Mouse (Mus musculus) adrenal gland, postnatal 36 days (tissue): ENCODE measurements at regions not wholly inside any gene's neighbourhood (a gene's known extent, or its start where the extent isn't known, plus 50 kb on each side); places are given as distances from the start of the nearest gene placed in this dataset.

Experiments used
- DNase-seq, 2 experiments: peaks; one replicate each; pipeline ENCODE4 v3.0.0; 2021; ENCODE audit warnings: mixed read lengths in 1 of 2

DNA sequence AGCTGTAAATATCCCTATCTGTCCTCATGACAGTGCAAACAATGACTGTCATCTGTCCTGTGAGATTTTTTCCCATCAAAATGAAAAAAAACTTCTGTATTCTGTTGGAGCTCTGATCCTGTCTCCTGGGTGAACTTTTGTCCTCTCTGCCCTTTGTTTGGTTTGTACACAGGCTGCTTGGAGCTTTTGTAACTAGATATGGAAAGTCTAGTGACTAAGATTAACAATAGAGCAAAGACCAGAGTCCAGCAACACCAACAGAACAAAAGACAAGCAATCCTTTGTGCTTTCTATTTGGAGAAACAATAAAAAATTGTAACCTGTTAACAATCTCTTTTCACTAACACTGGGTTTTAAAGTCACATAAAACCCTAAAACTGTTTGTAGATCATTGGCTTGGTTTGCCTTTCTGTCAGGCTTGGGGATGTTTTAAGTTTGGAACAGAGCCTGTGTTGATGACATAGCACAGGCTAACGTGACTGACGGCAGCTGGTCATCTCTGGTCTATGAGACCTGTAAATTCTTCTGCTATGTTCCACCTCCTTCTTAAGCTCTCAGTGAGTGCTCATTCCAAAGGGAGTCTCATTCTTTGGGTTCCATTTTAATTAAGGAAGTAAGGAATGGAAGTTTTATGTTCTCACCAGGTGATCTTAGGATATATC is 219.8 kb downstream of the Gm9733 start:
- DNase-seq: no peak

DNA sequence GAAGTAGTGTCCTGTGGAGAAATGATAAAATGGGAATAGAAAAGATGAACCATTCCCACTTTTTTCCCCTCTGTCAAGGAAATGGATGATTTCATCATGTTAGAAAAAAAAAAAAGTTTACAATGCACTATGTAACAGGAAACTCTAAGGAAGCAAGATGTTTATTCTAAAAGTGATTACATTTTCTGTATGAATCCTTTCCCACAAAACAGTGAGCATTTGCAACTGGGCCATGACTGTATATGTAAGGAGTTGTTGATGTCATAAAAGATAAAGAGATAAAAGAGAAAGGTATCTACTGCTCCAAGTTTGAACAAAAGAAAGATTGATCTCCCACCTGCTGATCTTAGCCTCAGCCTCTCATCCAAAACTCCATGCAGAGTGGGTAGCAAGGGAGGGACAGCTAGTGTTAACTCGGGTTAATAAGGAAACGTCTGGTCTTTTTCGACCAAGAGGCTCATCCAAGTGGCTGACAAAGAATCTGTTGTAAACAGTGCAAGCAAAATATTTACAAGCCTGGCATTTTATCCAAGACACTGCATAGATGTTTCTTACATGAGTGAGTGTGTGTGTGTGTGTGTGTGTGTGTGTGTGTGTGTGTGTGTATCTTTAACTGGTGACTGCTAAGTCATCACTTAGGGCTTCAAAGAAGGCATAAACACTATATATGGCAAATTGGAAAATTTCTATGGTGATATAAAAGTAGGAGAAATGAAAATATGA is 213.3 kb downstream of the Gm9733 start:
- DNase-seq: no peak

DNA sequence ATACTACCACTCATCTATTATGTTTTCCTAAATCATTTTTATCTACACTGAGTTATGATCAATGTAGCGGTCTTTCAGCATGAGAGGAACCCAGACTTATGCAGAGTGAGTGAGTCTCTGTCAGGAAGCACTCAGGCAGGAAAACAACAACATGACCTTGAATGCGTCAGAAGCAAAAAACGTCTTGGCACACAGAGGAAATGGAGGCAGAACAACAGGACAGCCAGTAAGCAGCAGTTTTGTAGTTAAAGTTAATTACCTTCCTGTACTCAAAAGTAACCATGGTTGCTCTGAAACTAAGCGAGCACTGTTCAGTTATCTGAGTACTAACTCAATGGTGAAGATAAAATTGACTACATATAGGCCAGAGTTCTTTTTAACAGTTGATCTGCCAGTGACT is 205.4 kb downstream of the Gm9733 start:
- DNase-seq: peak; percentile 5 to 6

DNA sequence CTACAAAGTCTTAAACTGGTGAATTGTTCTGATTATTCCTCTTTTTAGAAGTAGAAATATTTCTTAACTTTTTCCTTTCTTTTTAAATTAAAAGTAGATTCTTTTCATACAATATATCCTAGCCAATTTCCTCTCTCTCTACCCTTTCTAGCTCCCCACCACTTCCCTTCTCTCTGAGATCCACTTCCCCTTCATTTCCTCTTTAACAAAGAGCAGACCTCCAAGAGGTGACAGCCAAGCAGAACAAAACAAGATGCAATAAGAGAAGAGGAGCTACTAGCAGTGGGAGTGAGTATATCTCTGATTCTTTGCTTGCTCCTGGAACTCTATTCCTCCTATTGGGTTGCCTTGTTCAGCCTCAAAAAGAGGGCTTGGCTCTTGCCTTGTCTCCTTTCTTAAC is 203.7 kb downstream of the Gm9733 start:
- DNase-seq: no peak

DNA sequence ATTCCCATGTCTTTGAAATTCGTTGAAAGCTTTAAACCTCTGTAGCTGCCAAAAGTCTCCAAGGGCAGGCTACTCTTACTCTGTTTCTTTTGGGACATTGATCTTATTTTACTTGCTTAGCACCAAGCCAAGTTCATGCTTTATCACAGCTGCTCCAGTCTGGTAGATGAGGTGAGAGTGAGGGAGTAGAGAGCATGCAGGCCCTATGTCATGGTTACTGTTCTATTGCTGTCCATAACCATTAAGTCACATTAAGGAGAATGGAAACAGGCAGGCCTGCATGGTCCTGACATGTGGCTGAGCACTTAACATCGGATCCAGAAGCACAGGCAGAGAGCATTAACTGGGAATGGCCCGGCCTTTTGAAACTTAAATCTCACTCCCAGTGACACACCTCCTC is 203.1 kb downstream of the Gm9733 start:
- no peak for DNase-seq

DNA sequence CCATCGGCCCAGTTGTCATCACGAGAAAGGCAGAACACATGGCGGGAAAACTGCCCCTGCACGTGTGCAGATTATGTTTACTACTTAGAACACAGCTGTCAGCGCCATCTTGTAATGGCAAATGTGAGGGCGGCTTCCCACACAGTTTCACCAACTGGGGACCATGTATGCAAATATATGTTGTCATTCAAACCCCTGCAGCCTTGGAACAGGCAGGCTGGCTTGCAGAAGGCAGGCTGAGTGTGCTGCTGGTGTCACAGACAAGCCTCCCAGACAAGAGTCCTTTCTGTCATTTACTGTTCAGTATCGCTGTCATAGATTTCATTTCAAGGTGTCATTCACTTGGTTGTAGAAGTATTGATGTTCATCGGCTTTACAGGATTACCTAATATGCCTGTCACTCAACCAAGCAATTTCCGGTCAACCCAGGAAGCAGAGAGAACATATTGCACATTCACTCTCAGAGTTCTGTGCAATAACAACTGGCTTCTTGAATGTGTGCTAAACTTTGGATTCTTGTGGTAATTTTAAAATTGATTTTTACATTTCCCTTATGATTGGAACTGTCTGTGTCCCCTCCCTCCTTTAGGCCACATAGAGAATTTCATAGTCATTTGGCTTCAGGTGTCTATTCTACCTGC is 202.3 kb downstream of the Gm9733 start:
- no peak for DNase-seq

DNA sequence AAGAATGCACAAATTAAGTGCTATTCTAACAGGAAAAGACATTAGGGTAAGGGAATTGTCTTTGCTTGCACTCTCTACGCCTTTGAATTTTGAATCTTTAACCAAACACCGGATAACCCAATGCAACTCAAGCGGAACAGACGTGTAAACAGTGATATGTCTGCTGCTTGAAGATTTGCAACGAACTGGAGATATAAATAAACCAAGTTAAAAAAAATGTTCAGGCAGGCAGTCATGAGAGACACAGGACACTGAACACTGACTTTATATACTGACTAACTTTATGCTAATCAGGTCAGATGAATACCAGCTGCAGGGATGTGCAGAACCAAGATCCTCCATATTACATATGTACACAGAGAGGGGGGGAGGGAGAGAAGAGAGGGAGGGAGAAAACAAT is 200.0 kb downstream of the Gm9733 start:
- DNase-seq: no peak

DNA sequence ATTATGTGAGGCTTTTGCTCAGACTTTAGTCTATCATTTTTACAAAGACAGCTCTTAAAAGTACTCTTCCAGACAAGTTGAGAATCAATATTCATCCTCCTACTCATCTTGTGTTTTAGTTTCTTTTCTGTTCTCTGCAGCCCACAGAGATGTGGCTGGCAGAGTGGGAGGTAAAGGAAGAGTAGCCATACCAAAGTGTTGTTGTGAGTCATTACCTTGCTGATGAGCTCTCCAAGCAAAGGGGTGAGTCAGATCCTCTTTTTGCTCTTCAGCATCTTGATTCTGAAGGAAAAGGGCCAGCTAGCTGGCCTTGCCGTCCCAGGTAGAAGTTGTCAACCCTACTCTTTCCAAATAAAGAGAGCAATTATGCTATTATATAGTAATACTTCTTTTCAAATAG is 192.6 kb downstream of the Gm9733 start:
- DNase-seq: no peak

DNA sequence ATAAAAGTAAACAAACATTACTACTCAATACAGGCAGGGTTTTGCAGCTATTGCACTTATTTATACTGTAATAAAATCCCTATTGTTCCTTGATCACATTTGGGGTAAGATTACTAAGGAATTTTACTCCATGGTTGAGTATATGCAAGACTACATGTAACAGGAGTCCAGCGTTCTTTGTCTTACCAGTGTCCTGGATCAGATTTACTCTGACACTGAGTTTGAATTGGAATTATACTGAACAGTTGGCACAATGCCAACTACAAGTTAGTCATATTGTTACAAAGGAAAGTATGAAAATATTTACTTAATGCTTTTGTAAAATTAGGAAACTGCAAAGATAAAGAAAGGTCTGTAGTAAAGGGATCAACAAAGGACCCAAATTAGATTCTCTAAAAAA is 178.4 kb downstream of the Gm9733 start:
- DNase-seq: no peak

DNA sequence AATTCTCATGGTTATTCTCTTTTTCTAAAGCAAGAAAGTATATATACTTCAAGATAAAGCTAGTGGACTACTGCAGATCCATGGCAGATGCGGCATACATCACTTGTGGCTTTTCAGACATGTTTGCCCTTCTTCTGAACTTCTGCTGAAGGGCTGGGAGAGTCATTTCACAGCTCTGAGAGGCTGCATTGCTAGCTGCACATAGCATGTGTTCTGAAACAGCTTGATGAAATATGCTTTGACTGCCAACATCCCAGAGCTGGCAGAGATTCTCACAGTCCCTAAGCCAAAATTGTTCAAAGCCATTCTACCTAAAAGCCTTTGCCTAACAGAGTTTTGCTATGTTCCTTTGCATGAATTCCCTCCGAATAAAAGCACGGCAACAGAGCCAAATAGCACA is 177.9 kb downstream of the Gm9733 start:
- peak; percentile 48 to 59 for DNase-seq

DNA sequence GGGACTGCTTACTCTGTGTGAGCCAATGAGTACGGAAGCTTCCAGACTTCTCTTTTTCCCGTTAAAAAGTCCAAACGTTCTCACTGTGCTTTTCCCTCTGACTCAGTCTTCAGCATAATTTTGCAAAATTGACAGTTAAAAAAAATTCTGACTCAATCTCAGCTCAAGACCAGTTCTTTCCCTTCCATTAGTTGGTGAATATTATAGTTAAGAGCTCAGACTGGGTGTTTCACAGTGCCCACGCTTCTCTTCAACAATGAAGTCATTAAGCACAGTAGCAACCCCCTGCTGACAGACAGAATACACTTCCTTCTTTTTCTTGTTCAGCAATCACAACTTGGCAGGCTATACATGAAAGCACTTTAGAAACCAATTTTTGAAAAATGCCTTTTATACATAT is 175.4 kb downstream of the Gm9733 start:
- DNase-seq: no peak

DNA sequence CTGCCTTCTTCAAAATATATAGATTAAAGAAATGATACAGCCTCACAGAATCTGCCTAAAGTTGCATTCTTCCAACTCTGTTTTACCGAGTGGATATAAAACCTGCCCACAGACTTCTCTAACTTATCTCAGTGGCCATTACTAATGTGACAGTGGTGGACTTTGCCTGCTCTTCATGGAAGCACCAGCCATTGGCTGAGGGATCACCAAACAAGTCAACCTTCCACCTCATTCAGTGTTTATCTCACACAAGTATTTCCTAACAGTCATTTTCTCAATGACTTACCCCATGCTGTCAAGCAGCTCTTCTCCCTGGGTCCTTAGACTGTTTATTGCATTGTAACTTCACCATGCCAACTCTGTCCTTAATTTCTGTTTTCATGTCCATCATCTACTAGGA is 174.3 kb downstream of the Gm9733 start:
- no peak for DNase-seq

DNA sequence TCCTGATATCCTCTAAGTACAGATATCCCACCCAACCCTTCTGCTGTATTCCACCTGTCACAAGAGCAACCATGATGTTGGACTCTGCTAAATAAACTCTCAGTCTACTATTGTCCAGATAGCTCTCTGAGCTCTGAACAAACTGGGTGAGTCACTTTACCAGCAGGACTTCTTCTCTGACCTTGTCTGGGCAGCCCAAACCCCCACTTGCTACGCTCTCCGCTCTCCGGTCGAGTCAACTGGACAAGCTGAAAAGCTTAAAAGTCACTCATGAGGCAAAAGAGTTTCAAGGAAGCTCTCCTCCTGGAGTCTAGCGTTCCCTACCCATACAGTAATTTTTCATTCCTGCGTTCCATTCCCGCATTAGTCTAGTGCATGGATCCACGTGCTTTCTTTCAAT is 173.2 kb downstream of the Gm9733 start:
- peak; percentile 63 to 71 for DNase-seq

DNA sequence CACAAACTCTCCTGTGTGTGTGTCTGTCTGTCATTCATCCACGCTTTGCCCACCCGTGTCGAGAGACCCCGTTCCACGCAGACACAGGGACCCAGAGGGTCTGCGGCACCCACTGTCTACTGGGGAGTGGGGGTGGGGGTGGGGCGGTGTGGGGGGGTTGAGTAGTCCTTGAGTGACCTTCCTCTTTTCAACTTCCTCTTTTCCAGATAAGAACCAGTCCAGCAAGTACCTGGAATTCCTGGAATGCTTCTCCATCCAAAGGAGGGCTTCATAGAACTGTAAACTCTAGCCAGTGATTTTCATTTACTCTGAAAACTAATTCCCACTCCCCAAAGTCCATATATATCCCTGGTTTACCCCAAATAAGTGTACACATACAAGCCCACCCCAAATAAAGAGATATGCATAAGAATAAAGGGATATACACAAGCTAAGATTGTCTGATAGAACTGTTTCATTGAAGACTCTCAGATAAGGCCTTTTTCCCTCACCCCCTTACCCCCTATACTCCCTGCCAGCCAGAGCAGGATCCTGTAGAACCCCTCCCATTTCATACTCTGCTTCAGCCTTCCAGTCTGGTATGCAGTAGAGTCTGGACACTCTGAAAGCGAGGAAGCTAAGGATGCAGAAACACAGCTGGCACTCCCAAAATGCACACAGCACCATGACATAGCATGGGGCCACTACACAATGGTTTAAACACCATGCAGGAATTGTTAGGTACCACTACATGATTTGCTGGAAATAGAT is 172.0 kb downstream of the Gm9733 start:
- no peak for DNase-seq

DNA sequence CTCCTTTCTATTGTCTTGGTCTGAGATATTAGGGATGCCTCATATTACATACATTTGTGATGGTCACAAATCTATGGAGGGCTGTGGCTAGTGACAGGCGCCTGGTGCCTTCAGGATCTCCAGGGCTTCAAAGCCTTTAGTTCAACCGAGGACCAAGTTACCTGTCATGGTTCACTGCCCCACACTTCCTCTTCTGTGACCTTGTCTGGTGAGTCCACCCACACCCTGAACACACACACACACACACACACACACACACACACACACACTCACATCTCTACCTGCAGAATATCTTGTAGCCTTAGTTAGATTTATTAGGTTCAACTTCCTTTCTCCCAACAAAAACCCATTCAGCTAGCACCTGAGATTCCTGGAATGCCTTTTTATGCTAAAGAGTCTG is 156.3 kb downstream of the Gm9733 start:
- no peak for DNase-seq

DNA sequence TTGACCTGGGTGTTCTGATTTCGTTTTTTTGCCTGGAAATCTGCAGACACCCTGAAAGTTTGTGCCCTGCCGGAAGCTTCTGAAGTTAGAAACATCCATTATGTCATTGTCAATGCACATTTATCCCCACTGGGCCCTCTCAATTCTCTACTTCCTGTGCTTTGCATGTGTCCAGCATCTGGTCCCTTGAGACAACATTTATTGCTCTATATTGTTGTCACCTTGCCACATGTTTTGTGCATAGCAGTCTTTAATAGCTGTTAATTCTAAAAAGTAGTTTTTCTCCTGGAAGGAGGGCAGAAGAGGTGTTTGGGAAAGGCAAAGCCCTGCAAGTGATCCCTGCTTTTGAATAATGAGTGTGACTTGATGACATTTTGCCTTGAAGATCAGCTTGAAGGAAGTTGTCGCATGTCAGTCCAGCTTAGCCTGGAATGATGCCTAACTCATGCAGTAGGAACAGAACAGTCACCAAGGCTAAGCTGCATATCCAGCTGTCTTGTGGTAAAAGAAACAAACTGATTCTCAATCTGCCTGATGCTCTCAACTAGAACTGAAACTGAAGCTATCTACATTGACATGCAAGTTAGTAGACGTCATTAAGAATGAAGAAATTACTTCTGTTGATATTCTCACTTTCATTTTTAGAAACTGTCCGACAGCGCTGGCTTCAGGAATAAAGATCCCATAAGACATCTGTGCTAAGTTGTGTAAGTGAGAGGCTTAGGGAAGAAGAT is 152.9 kb downstream of the Gm9733 start:
- peak in 1 of 2 experiments; percentile 33 for DNase-seq

DNA sequence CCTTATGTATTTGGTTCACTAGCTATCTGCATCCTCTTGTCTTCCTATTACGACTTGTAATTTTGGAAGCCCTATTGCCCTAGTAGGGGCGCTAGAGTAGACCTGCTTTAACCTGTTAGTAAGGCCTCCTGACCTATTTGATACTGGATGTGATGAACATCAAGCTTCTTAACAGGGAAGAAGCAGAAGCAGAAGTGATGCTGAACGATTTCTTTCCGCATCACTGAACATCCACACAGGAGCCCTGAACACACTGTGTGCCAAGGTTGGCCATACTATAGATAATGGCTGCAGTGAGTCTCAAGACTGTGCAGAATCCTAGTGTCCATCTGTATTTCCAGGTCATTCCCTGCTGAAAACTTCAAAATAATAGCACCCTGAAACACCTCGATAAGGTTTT is 151.0 kb downstream of the Gm9733 start:
- DNase-seq: no peak

DNA sequence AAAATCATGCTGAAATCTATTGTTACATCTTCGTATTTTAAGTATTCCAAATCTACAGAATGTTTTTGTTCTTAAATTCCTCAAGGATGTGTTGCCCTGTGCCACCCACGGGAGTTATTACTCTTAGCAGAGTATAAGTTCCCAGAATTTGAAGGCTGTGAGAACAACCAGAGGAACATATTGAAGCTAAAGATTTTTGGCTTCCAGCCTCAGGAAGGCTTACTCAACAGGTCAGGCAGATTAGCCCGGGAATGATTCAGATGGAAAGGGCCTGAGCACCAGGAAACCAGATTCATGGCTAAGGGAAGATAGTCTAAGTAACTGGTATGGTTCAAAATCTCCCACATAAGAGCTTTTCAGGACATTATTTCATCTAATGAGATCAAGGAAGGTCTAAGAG is 145.4 kb downstream of the Gm9733 start:
- peak; percentile 19 to 33 for DNase-seq

DNA sequence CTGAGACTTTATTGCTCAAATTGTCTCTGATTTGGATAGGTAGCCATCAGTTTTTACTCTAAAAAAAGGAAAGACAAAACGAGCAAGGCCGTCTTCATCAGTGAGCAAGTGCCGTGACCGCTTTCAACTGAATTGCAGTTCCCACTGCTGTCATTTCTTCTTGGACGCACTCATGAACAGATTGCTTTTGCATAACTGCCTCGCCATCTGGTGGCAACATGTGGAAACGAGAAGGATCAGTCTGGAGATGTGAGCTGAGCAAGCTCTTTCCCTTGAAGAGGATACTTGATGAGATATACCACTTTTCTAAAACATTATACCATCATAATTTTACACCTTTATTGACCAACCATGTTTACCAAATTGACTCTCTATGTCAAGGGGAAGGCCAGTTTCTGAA is 137.7 kb downstream of the Gm9733 start:
- DNase-seq: peak; percentile 75 to 80

DNA sequence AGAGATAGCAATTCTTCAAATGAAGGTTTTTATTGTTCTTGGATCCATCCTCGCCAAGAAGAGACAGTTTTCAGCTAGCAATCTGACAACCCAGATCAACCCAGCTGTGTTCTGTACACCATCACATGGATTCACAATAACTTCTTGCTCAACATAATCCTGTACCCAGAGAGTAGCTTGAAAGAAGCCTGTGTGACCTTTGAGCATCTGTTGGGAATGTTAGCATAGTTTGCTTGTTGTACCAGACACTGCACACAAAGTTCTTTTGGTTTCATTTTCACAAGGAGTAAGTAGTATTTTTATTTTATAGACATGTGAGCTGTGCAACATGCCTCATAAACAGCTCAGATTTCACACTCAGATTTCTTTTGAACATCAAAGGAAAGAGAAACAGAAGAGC is 136.0 kb downstream of the Gm9733 start:
- no peak for DNase-seq

DNA sequence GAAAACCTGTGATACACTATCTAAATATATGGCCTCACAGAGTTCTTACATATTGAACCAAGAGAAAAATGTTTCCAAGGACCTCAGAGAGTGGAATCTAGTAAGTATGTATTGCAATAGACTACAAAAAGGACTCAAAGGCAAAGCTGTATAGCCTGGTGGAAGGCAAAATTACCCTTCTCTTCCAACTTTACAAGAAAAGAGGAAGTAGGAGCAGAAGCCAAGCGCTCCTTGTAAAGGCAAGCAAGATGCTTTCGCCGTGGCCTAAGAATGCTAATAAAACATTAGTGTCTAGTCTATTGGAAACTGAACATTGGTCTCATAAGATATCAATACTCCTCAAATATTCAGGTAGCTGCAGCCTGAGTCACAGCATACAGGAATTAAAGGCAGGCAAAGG is 134.0 kb downstream of the Gm9733 start:
- DNase-seq: no peak

DNA sequence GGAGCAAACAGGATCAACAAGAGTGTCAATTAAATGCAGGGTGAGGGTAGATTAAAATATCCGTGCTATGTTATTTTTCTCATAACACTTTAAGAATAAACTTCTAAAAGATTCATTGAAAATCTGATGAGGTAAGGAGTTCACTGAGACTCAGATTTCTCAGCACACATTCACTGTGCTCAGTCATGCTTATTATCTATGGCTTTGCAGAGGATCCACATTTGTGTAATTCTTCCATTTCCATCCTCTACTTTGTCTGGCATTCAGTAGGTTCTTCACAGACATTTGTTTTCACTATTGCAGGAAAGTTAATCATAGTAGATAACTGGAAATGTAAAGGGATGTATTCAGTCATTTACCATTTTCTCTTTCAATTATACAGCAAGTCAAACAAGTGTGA is 131.8 kb downstream of the Gm9733 start:
- no peak for DNase-seq
